Mouse (Mus musculus) embryonic facial prominence, embryonic 10.5 days (tissue): ENCODE results near the gene 1810055G02Rik. TPM values are rescaled to one million over a fixed set of nuclear protein-coding genes. Genes with fewer than 3 reads are reported as not detected.
A peak's percentile ranks its signal among the peaks of the same experiment; 100 is the strongest.

ENCODE experiments used
- DNase-seq: peaks from one replicate; pipeline ENCODE4 v3.0.0-alpha.2; 2017; ENCODE audit warnings: low spot score
- H3K27ac ChIP-seq: fragments of 300-500 bp; sonication (generic); replicated peaks from 2 replicates; pipeline ENCODE4 v1.5.1; 2016; ENCODE audit warnings: mild to moderate bottlenecking
- H3K27me3 ChIP-seq: fragments of 300-500 bp; sonication (generic); replicated peaks from 2 replicates; pipeline ENCODE4 v1.6.1; 2016; ENCODE audit warnings: low read depth, mild to moderate bottlenecking; ENCODE audit not compliant: poor library complexity, severe bottlenecking
- H3K36me3 ChIP-seq: fragments of 300-500 bp; sonication (generic); replicated peaks from 2 replicates; pipeline ENCODE4 v1.6.1; 2016; ENCODE audit warnings: mild to moderate bottlenecking, moderate library complexity
- H3K4me1 ChIP-seq: fragments of 300-500 bp; sonication (generic); 2 replicates; pipeline ENCODE4 v1.6.1; 2016
- H3K4me3 ChIP-seq: fragments of 300-500 bp; sonication (generic); 2 replicates; pipeline ENCODE4 v1.5.1; 2016; ENCODE audit warnings: mild to moderate bottlenecking, moderate library complexity
- H3K9me3 ChIP-seq: fragments of 300-500 bp; sonication (generic); 2 replicates; pipeline ENCODE4 v1.6.1; 2016; ENCODE audit warnings: mild to moderate bottlenecking
- WGBS: fragments of 180-500 bp; shearing (Covaris S2); methylation state at CpG from one replicate; pipeline ENCODE4 v1.1.7; 2016; 5-methylcytosine and 5-hydroxymethylcytosine counted together
- polyA plus RNA-seq: library from polyadenylated mRNA; unstranded; fragments of >200 nt; fragmentation: Nextera tagmentation; extraction: Ambion mirVana; gene quantifications from 2 replicates; pipeline ENCODE4 v1.2.1, GENCODE M21; 2016

The 1810055G02Rik gene
- polyA plus RNA-seq, result 46.4 and 46.5 TPM in 2 replicates

DNA sequence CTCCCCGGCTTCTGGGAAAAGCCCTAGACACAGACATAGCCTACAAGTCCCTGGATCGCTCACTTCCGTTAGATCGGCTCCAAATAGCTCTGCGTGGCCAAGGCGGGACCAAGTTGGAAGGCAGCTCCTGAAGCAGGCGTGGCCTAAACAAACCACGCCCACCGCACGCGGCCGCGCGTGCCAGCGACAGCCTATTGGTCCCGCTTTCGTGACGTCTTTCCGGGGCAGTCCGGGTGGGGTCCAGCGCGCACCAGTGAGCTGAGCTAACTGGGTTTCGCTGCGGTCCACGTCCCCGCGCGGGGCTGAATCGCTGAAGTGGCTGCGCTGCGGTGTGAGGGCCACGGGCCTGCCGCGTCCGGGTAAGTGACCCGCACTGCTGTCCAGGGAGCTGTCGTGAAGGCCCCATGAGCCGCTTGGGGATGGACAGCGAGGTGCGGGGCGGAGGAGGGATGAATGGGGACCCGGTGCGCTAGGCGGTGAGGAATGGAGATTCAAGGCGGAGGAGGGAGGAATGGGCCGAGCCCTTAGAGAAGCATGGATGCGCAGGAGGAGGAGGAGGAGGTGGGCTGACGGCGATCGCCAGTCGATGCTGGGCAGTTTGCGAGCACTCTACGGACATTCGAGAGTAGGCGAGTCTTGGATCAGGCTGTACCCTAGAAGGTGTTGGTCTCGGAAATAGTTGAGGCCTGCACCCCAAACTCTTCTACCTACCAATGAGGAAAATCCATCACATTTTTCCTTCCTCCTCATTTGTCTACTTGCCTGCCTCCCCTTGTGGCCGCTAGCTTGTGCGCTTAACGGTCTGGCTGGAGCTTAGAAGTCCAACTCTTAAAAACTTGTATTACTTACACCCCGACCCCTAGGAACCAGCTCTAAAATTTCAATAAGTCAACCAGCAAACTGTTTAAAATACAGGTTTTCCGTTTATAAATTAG lies at the start of gene 1810055G02Rik:
Gene 1810055G02Rik, plus strand, starts transcription at position 216 of the 935 bp plus-strand sequence.
- H3K9me3 ChIP-seq, result no peaks in the 10 kb centered on the region
- H3K36me3 ChIP-seq, result peaks cover 14% of the 10 kb centered on the region
- peak within 1 kb of the TSS; percentile 75 for H3K4me3 ChIP-seq
- WGBS, result under 1% methylated on average over 61 of the region's 61 CpGs
- no peaks in the 10 kb centered on the region for H3K27me3 ChIP-seq
- DNase-seq, result peak; percentile 99
- H3K4me1 ChIP-seq, result peaks cover 16% of the 10 kb centered on the region
- H3K27ac ChIP-seq, result peak within 1 kb of the TSS; percentile 87

DNA sequence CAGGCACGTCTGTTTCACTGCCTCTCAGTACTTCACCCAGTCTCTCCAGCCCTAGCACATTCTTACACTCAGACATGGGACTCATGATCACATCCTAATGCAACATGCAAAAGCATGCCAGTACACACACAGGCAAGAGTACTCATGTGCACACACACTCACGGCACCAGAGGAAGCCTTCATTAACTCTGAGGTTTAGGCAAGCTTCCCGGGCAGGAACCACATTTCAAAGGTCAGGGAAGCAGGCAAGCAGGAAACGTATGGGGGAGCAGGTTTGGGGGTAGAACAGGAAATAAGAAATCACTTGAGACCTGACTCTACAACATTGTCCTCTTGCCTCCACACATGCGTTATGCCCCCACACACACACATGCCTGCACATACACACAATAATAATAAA lies 42.6 kb upstream of the 1810055G02Rik start:
- H3K27ac ChIP-seq, result peak overlapping the region; percentile 64
- no peak for DNase-seq

DNA sequence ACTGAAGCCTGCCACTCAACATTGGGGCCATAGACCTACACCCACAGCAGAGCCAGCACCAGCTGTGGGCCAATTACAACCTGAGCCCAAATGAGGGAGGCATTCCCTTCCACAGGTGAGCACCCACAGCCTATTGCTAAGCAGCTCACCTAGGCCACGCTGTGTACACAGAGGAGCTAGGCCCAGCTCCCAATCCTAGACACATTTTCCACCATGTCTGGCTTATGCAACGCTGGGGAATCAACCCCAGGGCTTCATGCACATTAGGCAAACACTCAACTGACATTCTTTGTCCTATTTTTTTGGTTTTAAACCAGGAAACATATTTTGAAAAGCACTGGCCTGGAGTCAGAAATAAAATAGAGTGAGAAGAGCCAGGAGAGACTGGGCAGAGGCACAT lies 41.5 kb upstream of the 1810055G02Rik start:
- 88% methylated on average over 2 of the region's 2 CpGs for WGBS
- Histone ChIP-seq H3K27ac (peak overlapping the region; percentile 64; the same call in 1 of the 2 replicates), H3K36me3 (peaks cover 11% of the 10 kb centered on the region), H3K27me3 (no peaks in the 10 kb centered on the region), H3K4me1 (peaks cover 73% of the 10 kb centered on the region), H3K9me3 (no peaks in the 10 kb centered on the region), H3K4me3 (no peak overlapping the region)
- DNase-seq, result no peak

More for the DNA sequence above, 42.6 kb upstream of the 1810055G02Rik start:
- H3K27me3 ChIP-seq, result no peaks in the 10 kb centered on the region
- H3K4me3 ChIP-seq, result no peak overlapping the region
- H3K9me3 ChIP-seq, result no peaks in the 10 kb centered on the region
- 38% methylated on average over 5 of the region's 5 CpGs for WGBS
- H3K36me3 ChIP-seq, result peaks cover 7% of the 10 kb centered on the region; the same call in 1 of the 2 replicates
- H3K4me1 ChIP-seq, result peaks cover 72% of the 10 kb centered on the region

DNA sequence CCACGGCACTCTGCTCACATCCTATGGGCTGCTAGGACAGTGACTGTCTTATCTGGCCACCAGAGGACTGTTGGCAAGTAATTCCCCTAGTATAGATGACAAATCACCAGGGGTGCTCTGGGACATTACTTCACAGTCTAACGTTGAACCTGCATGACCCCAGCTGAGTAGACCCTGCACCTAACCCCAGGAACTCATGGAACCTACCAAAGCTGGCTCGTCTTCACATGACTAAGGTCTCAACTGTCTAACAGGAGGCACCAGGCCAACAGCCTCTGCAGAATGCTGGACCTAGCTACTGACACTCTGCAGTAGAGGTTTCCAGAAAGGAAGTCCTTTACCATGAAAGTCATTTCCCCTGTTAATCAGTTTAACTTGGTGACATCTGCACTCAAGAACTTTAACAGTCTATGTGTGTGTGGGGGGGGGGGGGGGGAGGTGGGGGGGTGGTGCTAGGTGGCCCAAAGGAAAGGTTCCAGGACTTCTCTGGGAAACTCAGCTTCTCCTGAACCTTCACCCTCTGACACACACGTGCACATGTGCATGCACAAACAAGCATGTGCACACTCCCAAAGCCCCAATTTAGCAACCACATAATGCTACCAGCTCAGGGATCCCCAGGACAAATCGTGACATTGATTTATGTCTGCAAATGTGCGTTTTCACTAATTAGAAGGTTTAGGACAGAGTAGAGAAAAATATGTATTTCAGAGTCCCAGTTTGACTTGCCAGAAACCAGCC lies 40.8 kb upstream of the 1810055G02Rik start:
- DNase-seq, result no peak
- Histone ChIP-seq H3K27ac (no peak overlapping the region), H3K36me3 (peaks cover 18% of the 10 kb centered on the region), H3K4me3 (no peak overlapping the region), H3K4me1 (peaks cover 70% of the 10 kb centered on the region), H3K27me3 (no peaks in the 10 kb centered on the region), H3K9me3 (no peaks in the 10 kb centered on the region)
- WGBS, result 87% methylated on average over 6 of the region's 6 CpGs

DNA sequence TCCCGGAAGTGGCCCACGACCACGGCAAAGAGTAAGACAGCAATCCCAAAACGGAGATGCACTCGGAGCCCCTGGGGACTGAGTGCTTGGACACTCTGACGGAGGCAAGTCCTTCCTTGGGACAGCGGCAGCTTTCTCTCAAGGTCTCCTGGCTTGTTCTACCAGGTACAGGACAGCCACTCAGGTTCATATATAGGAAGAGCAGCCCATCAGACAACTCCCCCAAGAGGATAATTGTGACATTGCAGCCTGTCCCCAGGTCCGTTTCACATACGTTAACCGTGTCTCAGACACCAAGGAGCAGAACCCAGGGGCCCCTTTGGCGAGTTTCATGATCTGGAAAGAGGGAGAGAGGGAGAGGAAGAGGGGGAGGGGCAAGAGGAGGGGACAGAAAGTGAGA lies 40.1 kb upstream of the 1810055G02Rik start:
- 79% methylated on average over 11 of the region's 11 CpGs for WGBS
- Histone ChIP-seq H3K4me1 (peaks cover 65% of the 10 kb centered on the region), H3K27me3 (no peaks in the 10 kb centered on the region), H3K36me3 (peaks cover 25% of the 10 kb centered on the region), H3K27ac (no peak overlapping the region), H3K9me3 (peaks cover 3% of the 10 kb centered on the region; the same call in 1 of the 2 replicates), H3K4me3 (no peak overlapping the region)
- no peak for DNase-seq

DNA sequence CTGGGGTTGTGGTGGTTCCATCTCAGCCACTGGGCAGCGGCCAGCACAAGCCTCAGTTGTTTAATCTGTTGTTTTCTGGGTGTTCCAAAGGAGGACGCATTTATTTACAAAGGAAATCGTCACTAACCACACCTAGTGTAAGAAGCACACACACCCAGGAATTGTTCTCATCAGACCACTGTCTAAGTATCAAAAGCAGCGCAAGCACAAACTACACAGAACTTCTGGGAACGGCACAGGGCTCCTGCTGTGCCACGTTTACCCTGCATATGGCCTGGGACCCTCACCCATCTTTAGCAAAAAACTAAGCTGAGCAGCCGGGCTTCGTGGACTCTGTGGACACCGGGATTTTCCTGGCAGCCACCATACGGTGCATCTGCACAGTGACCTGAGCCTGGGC lies 39.5 kb upstream of the 1810055G02Rik start:
- Histone ChIP-seq H3K36me3 (peaks cover 30% of the 10 kb centered on the region), H3K9me3 (peaks cover 8% of the 10 kb centered on the region; the same call in 1 of the 2 replicates), H3K4me1 (peaks cover 62% of the 10 kb centered on the region), H3K27ac (peak overlapping the region; percentile 62), H3K4me3 (no peak overlapping the region), H3K27me3 (no peaks in the 10 kb centered on the region)
- no peak for DNase-seq
- 78% methylated on average over 10 of the region's 10 CpGs for WGBS

DNA sequence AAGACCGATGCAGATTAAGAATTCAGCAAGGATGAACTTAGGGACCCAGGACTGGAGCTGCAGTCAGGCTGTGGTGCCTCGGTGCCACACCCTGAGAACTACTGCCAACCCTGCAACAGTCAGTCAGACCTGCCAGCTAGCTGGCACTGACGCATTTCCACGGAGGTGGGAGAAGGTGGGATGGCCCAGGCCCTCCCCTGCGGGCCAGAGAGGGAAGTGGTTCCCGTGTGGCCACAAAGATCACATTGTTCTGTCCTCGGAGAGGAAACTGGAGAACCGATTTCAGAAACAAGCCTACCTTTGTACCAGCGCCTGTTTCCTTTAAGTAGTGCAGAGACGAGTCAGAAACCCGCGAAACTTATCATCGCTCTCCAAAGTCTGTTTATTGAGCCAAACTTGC lies 39.0 kb upstream of the 1810055G02Rik start:
- H3K4me1 ChIP-seq, result peaks cover 62% of the 10 kb centered on the region
- H3K9me3 ChIP-seq, result peaks cover 10% of the 10 kb centered on the region; the same call in 1 of the 2 replicates
- H3K27ac ChIP-seq, result peak overlapping the region; percentile 62
- 31% methylated on average over 13 of the region's 13 CpGs for whole genome bisulfite sequencing
- no peaks in the 10 kb centered on the region for H3K27me3 ChIP-seq
- H3K36me3 ChIP-seq, result peaks cover 36% of the 10 kb centered on the region
- H3K4me3 ChIP-seq, result no peak overlapping the region
- DNase-seq, result peak; percentile 52

DNA sequence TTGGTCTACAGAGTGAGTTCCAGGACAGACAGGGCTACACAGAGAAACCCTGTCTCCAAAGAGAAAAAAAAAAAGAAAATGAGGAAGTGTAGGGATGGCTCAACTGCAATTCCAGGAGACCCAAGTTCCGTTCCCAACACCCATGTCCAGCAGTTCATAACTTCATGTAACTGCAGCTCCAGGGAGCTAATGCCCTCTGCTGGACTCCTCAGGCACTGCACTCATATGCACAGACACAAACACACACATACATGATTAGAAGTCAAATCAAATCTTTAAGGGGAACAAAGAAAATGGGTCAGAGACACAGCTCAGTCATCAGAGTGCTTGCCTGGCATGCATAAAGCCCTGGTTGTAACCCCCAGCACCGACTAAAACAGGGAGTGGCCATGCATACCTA lies 34.9 kb upstream of the 1810055G02Rik start:
- Histone ChIP-seq H3K9me3 (peaks cover 10% of the 10 kb centered on the region; the same call in 1 of the 2 replicates), H3K4me1 (peaks cover 25% of the 10 kb centered on the region), H3K4me3 (no peak overlapping the region), H3K36me3 (peaks cover 62% of the 10 kb centered on the region), H3K27me3 (no peaks in the 10 kb centered on the region), H3K27ac (no peak overlapping the region)
- 92% methylated on average over 2 of the region's 2 CpGs for WGBS
- DNase-seq, result no peak

DNA sequence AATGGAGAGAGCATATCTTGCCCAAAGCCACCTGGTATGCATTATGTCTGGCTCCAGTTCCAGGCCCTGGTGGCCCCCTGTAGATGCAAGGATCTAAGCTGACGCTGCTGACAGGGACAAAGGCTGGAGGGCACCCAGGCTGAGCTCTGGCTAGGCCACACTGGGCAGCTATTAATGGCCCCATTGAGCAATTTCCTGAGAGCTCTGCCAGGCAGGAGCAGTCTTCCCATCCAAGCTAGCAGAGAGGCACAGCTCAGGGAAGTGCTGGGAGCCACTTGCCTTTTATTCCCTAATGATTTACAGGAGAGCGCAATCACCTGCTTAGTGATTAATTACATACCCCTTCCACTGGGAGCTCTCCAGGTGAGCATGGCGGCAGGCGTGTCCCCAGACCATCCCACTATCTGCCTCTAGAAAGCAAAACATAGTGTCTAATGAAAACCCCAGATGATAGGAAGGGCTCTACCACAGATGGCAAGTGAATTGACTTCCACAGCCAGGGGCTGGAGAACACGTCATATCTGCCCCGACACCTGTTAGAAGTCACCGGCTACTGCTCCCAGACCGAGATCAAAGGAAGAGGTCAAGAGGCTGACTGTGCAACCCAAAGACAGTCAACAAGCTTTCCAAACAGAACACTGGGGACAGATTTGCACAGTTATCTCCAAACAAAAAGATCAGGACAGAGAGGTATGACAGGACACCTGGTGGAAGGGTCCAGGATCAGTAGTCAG lies 33.8 kb upstream of the 1810055G02Rik start:
- Histone ChIP-seq H3K9me3 (peaks cover 10% of the 10 kb centered on the region; the same call in 1 of the 2 replicates), H3K27ac (no peak overlapping the region), H3K4me1 (peaks cover 14% of the 10 kb centered on the region), H3K4me3 (no peak overlapping the region), H3K36me3 (peaks cover 58% of the 10 kb centered on the region), H3K27me3 (no peaks in the 10 kb centered on the region)
- no peak for DNase-seq
- 87% methylated on average over 8 of the region's 8 CpGs for WGBS

DNA sequence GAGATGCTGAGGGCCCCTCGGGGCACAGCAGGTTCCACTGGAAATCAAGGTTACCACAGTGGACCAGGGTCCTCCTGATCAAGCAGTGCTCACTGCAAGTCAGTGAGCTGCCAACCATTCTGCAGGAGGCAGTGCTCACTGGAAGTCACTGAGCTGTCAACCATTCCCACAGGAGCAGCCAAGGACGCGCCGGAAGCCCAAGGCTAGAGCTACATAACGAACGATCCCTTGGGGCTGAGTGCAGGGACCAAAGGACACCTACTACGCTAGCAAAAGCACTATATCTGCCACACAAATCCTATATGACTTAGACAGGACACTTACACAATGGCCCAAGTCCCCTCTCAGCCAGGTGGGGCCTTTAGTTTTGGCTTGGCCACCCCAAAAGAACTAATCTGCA lies 27.4 kb upstream of the 1810055G02Rik start:
- no peak overlapping the region for H3K4me3 ChIP-seq
- peaks cover 16% of the 10 kb centered on the region for H3K36me3 ChIP-seq
- no peaks in the 10 kb centered on the region for H3K9me3 ChIP-seq
- 92% methylated on average over 7 of the region's 7 CpGs for WGBS
- H3K27me3 ChIP-seq, result no peaks in the 10 kb centered on the region
- DNase-seq, result no peak
- peak overlapping the region; percentile 11; the same call in 1 of the 2 replicates for H3K27ac ChIP-seq
- H3K4me1 ChIP-seq, result peaks cover 48% of the 10 kb centered on the region

DNA sequence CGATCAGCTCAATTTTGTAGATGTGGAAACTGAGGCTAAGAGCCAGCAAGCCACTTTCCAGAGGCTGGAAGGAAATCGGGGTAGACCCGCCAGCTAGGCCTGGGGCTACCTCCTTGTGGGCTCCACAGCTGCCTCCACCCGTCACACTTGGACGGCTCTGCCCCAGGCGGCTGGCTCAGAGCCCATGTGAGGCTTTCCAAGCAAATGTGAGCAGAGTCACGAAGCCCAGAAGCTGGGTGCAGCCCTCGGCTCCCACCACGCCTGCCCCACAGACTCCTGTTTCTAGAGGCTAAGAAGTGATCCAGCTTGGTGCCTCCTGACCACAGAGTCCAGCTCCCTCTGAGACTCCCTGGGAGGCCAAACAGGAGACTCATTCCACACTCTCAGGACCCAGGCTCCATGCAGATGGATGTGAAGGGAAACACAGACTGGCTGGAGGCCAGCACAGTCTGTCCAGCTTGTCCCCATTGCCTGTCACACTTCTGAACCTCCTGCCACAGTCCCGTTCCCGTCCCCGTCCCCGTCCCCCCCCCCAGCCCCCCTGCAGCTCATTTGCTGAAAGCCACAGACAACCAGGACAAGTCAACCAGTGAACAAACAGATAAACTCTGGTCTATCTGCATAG lies 26.7 kb upstream of the 1810055G02Rik start:
- no peak overlapping the region for H3K4me3 ChIP-seq
- peaks cover 10% of the 10 kb centered on the region for H3K36me3 ChIP-seq
- 66% methylated on average over 13 of the region's 13 CpGs for WGBS
- H3K27me3 ChIP-seq, result no peaks in the 10 kb centered on the region
- H3K9me3 ChIP-seq, result no peaks in the 10 kb centered on the region
- H3K27ac ChIP-seq, result peak overlapping the region; percentile 11
- H3K4me1 ChIP-seq, result peaks cover 49% of the 10 kb centered on the region
- no peak for DNase-seq
